Mouse (Mus musculus) liver, embryonic 14.5 days (tissue): ENCODE results near the gene Camk2d.

ENCODE experiments used
- CTCF ChIP-seq: IDR thresholded peaks from 2 replicates; pipeline ENCODE4 v1.5.1; 2016; ENCODE audit warnings: antibody characterized with exemption, low read depth, control low read depth
- EP300 ChIP-seq: IDR thresholded peaks from 2 replicates; pipeline ENCODE4 v1.6.1; 2016; ENCODE audit warnings: antibody characterized with exemption, low read depth

DNA sequence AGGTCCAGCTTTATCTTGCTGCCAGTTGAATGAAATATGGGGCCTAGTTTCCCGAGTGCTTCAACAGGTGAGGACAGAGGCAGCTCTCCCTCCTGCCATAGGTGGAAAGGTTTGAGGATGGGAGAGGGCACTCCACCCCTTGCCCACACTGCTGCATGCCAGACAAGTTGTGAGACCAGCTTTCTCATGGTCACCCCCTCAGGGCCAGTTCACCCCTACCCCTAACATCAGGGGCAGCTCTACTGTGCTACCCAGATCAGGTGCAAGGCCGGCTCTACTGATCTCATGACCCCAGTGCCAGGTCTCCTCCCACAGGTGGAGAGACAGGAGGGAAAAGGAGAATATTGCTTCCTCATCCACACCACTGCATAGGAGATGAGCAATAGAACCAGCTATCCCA is 136.2 kb downstream of the Camk2d start:
- TF ChIP-seq CTCF (no peak), EP300 (no peak)
